Mouse (Mus musculus) heart, embryonic 14.5 days (tissue): ENCODE measurements around the gene 1700029H14Rik. TPM values are rescaled to one million over a fixed set of nuclear protein-coding genes. Genes with fewer than 3 reads are reported as not detected.

Experiments used
- ATAC-seq: fragments of 200-750 bp; cut with Nextera tagmentation; 2 replicates; pipeline ENCODE4 v1.8.0; 2017; ENCODE audit warnings: low read depth, moderate TSS enrichment; ENCODE audit not compliant: insufficient number of reproducible peaks, insufficient read depth, low FRiP score
- H3K27ac ChIP-seq, 2 experiments: fragments of 200-500 bp in 1 of 2; fragments of 300-500 bp in 1 of 2; sonication (generic) in 1 of 2; replicated peaks in 1 of 2; 2 replicates each; pipeline ENCODE4 v1.5.1; 2012 to 2014; ENCODE audit warnings: low read depth in 2 of 2, low read length in 2 of 2, control low read depth in 1 of 2, mild to moderate bottlenecking in 1 of 2, mixed read lengths in 1 of 2; ENCODE audit not compliant: control insufficient read depth in 1 of 2, insufficient read depth in 1 of 2
- H3K27me3 ChIP-seq: fragments of 300-500 bp; sonication (generic); 2 replicates; pipeline ENCODE4 v1.6.1; 2014; ENCODE audit warnings: mild to moderate bottlenecking, low read length, control low read depth; ENCODE audit not compliant: control insufficient read depth, insufficient read depth
- H3K36me3 ChIP-seq: fragments of 300-500 bp; sonication (generic); 2 replicates; pipeline ENCODE4 v1.6.1; 2014; ENCODE audit warnings: mild to moderate bottlenecking, control low read depth, low read length, mixed read lengths; ENCODE audit not compliant: control insufficient read depth, insufficient read depth
- H3K4me1 ChIP-seq, 2 experiments: fragments of 200-500 bp in 1 of 2; fragments of 300-500 bp in 1 of 2; sonication (generic) in 1 of 2; 2 replicates each; pipeline ENCODE4 v1.6.1; 2012 to 2014; ENCODE audit warnings: low read length in 2 of 2, control low read depth in 1 of 2, mixed read lengths in 1 of 2; ENCODE audit not compliant: control insufficient read depth in 2 of 2, insufficient read depth in 2 of 2
- H3K4me2 ChIP-seq: fragments of 300-500 bp; sonication (generic); 2 replicates; pipeline ENCODE4 v1.6.1; 2014; ENCODE audit warnings: mild to moderate bottlenecking, low read length
- H3K4me3 ChIP-seq, 2 experiments: fragments of 200-500 bp in 1 of 2; fragments of 300-500 bp in 1 of 2; sonication (generic) in 1 of 2; 2 replicates each; pipeline ENCODE4 v1.5.1; 2012 to 2014; ENCODE audit warnings: low read length in 2 of 2, mild to moderate bottlenecking in 2 of 2, control low read depth in 1 of 2, low read depth in 1 of 2, moderate library complexity in 1 of 2; ENCODE audit not compliant: control insufficient read depth in 1 of 2, insufficient read depth in 1 of 2
- H3K9ac ChIP-seq: fragments of 300-500 bp; sonication (generic); 2 replicates; pipeline ENCODE4 v1.6.1; 2014; ENCODE audit warnings: mild to moderate bottlenecking, low read length
- H3K9me3 ChIP-seq: fragments of 300-500 bp; sonication (generic); 2 replicates; pipeline ENCODE4 v1.6.1; 2016; ENCODE audit warnings: low read length, control low read depth; ENCODE audit not compliant: control insufficient read depth
- WGBS: fragments of 180-500 bp; shearing (Covaris S2); extraction: QIAGEN DNeasy Blood & Tissue Kit; methylation state at CpG from one replicate; pipeline ENCODE4 v1.1.7; 2014; 5-methylcytosine and 5-hydroxymethylcytosine counted together
- polyA plus RNA-seq: library from polyadenylated mRNA; unstranded; fragments of >200 nt; fragmentation: Nextera tagmentation; extraction: Ambion mirVana; gene quantifications from 2 replicates; pipeline ENCODE4 v1.2.1, GENCODE M21; 2014

1700029H14Rik gene
- polyA plus RNA-seq, 1 experiment from 2014 or later = not detected

DNA sequence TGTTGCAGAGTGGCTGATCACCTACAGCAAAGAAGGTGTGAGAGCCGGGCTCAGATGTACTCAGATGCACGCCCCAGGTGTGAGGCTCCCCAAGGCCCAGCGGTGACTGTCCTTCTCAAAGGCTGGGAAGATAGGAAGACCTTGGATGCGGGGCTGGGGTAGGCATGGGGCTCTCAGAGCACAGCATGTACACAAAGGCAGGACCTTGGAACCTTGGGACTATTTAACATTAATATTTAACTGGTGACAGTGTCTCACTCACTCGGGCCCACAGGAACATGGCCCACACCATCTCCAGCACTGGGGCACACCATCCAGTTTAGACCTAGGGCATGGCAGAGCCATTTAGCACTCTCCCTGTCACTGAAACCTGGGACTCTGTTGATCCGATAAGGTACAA is 15.6 kb upstream of the 1700029H14Rik start:
- Histone ChIP-seq H3K9me3 (peaks cover 5% of the 10 kb centered on the region; the same call in 1 of the 2 replicates), H3K4me1 (no peaks in the 10 kb centered on the region), H3K4me2 (no peak overlapping the region), H3K27me3 (no peaks in the 10 kb centered on the region), H3K27ac (no peak overlapping the region), H3K36me3 (peaks cover 93% of the 10 kb centered on the region), H3K9ac (no peak overlapping the region), H3K4me3 (no peak overlapping the region)
- no peak for ATAC-seq
- WGBS = 91% methylated on average over 6 of the region's 6 CpGs

- no peak overlapping the region for H3K4me2 ChIP-seq
- ATAC-seq = no peak
- no peaks in the 10 kb centered on the region for H3K4me1 ChIP-seq
- no peaks in the 10 kb centered on the region for H3K27me3 ChIP-seq
- 91% methylated on average over 11 of the region's 11 CpGs for WGBS
- H3K4me3 ChIP-seq = no peak overlapping the region
- H3K36me3 ChIP-seq = peaks cover 67% of the 10 kb centered on the region
- no peaks in the 10 kb centered on the region for H3K9me3 ChIP-seq
- no peak overlapping the region for H3K9ac ChIP-seq
- H3K27ac ChIP-seq = no peak overlapping the region
Measured at GRCm38 (mm10) chr8:13571999-13572398, 9.7 kb upstream of the 1700029H14Rik start.

DNA sequence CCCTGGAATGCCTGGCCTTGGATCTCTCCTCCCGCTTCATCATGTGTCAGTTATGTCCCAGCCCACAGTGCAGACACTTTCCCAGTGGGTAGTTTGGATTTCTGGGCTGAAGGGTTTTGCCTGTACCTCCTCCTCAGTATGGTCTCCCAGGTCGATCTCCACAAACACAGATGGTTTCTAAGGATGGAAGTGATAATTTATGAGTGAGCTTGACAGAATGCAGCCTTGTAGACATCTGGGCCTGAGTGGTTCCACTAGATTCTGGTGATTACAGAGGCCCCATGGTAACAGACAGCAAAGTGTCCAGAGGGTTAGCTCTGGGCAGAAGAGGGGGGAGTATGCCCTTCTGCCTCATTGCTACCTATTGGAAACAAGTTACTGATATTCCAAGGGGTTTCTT is 4.7 kb downstream of the 1700029H14Rik start:
- H3K4me1 ChIP-seq = no peaks in the 10 kb centered on the region
- H3K9me3 ChIP-seq = no peaks in the 10 kb centered on the region
- no peak overlapping the region for H3K9ac ChIP-seq
- WGBS = 47% methylated on average over 2 of the region's 2 CpGs
- no peaks in the 10 kb centered on the region for H3K27me3 ChIP-seq
- H3K27ac ChIP-seq = no peak overlapping the region
- no peak for ATAC-seq
- H3K4me2 ChIP-seq = no peak overlapping the region
- no peak overlapping the region for H3K4me3 ChIP-seq
- no peaks in the 10 kb centered on the region for H3K36me3 ChIP-seq

- no peaks in the 10 kb centered on the region for H3K9me3 ChIP-seq
- peaks cover 4 to 12% of the 10 kb centered on the region in 2 experiments; a peak in 2 of 4 replicates for H3K4me1 ChIP-seq
- H3K27ac ChIP-seq = no peak overlapping the region
- 95% methylated on average over 6 of the region's 6 CpGs for WGBS
- peaks cover 6% of the 10 kb centered on the region; the same call in 1 of the 2 replicates for H3K27me3 ChIP-seq
- no peaks in the 10 kb centered on the region for H3K36me3 ChIP-seq
- ATAC-seq = no peak
- no peak overlapping the region for H3K9ac ChIP-seq
- H3K4me2 ChIP-seq = no peak overlapping the region
- H3K4me3 ChIP-seq = no peak overlapping the region
Measured at GRCm38 (mm10) chr8:13551574-13551830, 10.8 kb downstream of the 1700029H14Rik start.

- H3K36me3 ChIP-seq = no peaks in the 10 kb centered on the region
- no peak overlapping the region for H3K9ac ChIP-seq
- H3K4me2 ChIP-seq = no peak overlapping the region
- H3K9me3 ChIP-seq = no peaks in the 10 kb centered on the region
- peaks cover 4 to 12% of the 10 kb centered on the region in 2 experiments; a peak in 2 of 4 replicates for H3K4me1 ChIP-seq
- H3K4me3 ChIP-seq = no peak overlapping the region
- H3K27ac ChIP-seq = no peak overlapping the region
- peaks cover 6% of the 10 kb centered on the region; the same call in 1 of the 2 replicates for H3K27me3 ChIP-seq
- peak; percentile 86 for ATAC-seq
- 53% methylated on average over 9 of the region's 9 CpGs for WGBS
Measured at GRCm38 (mm10) chr8:13550718-13551573, 11.3 kb downstream of the 1700029H14Rik start.

DNA sequence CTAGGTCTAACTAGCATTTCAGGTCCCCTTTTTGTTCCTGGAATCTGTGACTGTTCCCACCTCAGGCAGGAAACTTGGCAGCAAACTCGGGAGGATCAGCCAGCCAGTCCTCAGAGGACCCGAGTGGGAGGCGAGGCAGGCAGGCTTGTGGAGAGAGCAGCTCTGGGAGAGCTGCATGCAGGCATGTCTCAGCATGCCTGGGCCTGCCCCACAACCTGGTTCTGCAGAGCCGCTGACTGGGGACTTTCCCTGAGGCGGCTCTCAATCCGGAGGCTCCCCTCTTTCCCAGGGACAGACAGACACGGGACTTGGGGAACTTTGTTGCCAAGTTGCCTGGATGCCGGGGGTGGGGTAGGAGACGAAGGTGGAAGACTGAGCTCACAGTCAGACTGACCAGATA is 13.4 kb downstream of the 1700029H14Rik start:
- Histone ChIP-seq H3K9ac (no peak overlapping the region), H3K4me3 (no peak overlapping the region), H3K4me1 (peaks cover 4 to 12% of the 10 kb centered on the region in 2 experiments; a peak in 2 of 4 replicates), H3K27me3 (peaks cover 6% of the 10 kb centered on the region; the same call in 1 of the 2 replicates), H3K9me3 (peaks cover 6% of the 10 kb centered on the region; the same call in 1 of the 2 replicates), H3K27ac (no peak overlapping the region), H3K36me3 (no peaks in the 10 kb centered on the region), H3K4me2 (no peak overlapping the region)
- 33% methylated on average over 9 of the region's 9 CpGs for WGBS
- ATAC-seq = no peak

- H3K27ac ChIP-seq = no peak overlapping the region
- no peaks in the 10 kb centered on the region for H3K36me3 ChIP-seq
- peaks cover 6% of the 10 kb centered on the region; the same call in 1 of the 2 replicates for H3K9me3 ChIP-seq
- H3K9ac ChIP-seq = no peak overlapping the region
- H3K4me2 ChIP-seq = no peak overlapping the region
- H3K4me3 ChIP-seq = no peak overlapping the region
- peaks cover 4 to 12% of the 10 kb centered on the region in 2 experiments; a peak in 2 of 4 replicates for H3K4me1 ChIP-seq
- 42% methylated on average over 4 of the region's 4 CpGs for WGBS
- H3K27me3 ChIP-seq = peaks cover 6% of the 10 kb centered on the region; the same call in 1 of the 2 replicates
- ATAC-seq = 0 out of 2 replicates have a peak, but pooled peaks have one; percentile 35
Measured at GRCm38 (mm10) chr8:13548235-13548634, 14.0 kb downstream of the 1700029H14Rik start.
